Mouse (Mus musculus) mammary gland, adult 2 months (tissue): ENCODE measurements around the gene Gm15080. TPM values are rescaled to one million over a fixed set of nuclear protein-coding genes. Genes with fewer than 3 reads are reported as not detected.

Source experiments
- polyA plus RNA-seq: library from polyadenylated mRNA; depleted of rRNA; stranded (reverse); fragments of >200 nt; gene quantifications from 2 replicates; pipeline ENCODE4 v1.2.3, GENCODE M21; 2012; ENCODE audit warnings: low replicate concordance; rRNA removed

The Gm15080 gene
- polyA plus RNA-seq = not detected in 2 replicates

DNA sequence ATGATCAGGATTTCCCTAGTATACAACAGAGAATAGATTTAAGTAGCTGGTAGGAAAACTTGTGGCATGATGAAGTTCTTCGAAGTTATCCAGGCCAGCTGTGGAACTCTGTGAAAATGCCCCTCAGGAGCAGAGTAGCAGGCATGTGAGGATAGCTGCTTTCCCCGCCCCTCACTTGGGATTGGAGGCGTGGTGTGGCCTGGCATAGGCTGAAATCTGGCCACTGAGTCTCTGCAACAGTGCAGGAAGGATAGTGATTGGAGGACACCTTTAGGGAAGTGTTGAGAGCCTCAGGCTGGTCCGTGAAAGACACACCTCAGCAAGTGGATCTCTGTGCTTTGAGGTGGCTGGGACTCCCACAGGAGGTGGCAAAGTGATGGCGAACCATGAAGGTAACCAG is at the start of gene Gm15080:
TSS of gene Gm15080 (plus strand) at position 301 of the 400 bp plus-strand sequence.

Other genes with a start within 250 kb of the Gm15080 start
- gene Gm15128, start 227.0 kb upstream of the Gm15080 start, polyA plus RNA-seq = not detected in 2 replicates
- not detected in 2 replicates for gene Gm15107, start 187.7 kb downstream of the Gm15080 start, polyA plus RNA-seq